Mouse (Mus musculus): ENCODE results near the gene Stat2.

The Stat2 gene

DNA sequence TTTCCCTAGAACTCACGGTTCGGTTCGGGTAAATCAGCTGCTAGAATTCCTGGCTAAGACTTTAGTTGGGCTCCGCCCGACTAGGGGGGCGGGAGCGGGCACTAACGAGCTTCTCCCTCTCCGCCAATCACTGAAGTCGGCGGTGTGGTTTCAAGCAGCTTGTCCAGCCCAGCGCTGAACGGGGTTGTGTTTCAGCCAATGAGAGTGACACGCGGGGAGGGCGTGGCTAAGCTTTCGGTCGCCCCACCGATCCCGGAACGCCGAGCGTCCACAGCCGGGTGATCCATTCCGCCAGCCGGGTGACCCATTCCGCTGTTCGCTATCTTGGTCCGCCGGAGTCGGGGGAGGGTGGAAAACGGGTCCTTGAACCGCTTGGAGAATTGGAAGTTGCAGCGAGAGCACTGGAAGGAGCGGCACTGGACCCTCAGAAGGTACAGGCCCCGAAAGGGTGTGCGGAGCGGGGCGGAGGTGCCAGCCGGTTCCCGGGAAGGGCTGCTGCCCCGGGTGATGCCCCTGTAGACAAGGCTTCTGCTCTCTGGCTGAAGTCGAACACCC is at the start of gene Stat2:
Stat2 (plus strand) TSS at position 273 of the 555 bp plus-strand sequence.
- in situ Hi-C loops (cut with MboI, MseI): no loop called here

GRCm38 (mm10) chr10:128221533-128222286 is 48.6 kb upstream of the Stat2 start:
- in situ Hi-C loops (cut with MboI, MseI): no loop called here

GRCm38 (mm10) chr10:128225064-128225463 is 45.3 kb upstream of the Stat2 start:
- in situ Hi-C loops (cut with MboI, MseI): no loop called here

DNA sequence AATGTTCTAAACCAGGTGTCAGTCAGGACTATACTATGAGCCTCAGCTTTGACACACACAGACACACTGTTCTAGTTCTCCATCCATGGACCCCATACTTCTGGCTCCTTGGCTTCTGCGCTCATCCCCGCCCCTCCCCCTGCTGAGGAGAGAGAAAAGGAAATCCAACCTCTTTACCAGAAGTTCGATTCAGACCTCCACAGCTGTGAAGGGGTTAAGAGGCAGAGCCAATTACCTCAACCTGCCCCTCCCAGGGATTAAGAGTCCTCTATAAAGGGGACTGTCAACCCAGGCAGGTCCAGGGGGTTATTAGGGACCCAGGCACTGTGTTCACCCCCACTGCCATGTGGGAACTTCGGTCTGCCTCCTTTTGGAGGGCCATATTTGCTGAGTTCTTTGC is 44.8 kb upstream of the Stat2 start, which contains the start of gene Mip:
Mip (plus strand) TSS at position 301 of the 400 bp plus-strand sequence.
- in situ Hi-C loops (cut with MboI, MseI): no loop called here

GRCm38 (mm10) chr10:128227592-128227991 is 42.8 kb upstream of the Stat2 start:
- in situ Hi-C loops (cut with MboI, MseI): no loop called here

GRCm38 (mm10) chr10:128228009-128228408 is 42.4 kb upstream of the Stat2 start:
- in situ Hi-C loops (cut with MboI, MseI): no loop called here

GRCm38 (mm10) chr10:128230582-128230981 is 39.8 kb upstream of the Stat2 start:
- in situ Hi-C loops (cut with MboI, MseI): no loop called here

- in situ Hi-C loops (cut with MboI, MseI): no loop called here
Measured at GRCm38 (mm10) chr10:128231146-128231545, 39.2 kb upstream of the Stat2 start.

DNA sequence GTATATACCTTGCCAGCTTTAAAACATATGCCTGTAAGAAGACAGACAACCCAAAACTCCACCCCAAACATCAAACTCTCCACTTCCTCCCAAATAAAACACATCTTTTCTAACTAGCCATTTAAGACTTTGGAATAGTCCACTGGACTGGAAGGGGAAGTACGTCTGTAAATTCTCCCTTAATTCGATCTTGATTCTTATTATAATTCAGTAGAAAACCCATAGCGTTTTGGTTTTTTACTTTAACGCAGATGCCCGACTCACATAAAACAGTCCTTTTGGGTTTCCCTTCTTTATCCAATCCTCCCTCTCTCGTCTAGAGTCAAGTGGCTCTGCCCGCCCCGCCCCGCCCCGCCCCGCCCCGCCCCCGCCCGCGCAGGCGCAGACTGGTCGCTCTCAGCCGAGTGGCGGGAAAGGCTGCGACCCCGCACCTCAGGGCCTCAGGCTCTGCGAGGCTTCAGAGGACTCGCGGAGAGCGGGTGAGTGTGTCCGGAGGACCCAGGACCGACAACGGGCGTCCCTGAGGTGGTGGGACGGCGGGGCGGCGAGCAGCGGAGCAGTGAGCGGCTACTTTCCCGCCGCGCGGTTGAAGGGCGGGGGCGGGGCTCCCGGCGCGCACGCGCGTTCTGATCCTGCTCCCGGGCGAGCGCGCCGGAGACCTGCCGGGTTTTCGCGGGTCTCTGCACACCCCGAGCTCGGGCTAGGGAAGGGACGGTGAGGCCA is 38.5 kb upstream of the Stat2 start, which contains the start of gene Timeless:
Timeless (plus strand) TSS at position 369 of the 723 bp plus-strand sequence.
- in situ Hi-C loops (cut with MboI, MseI): no loop called here

DNA sequence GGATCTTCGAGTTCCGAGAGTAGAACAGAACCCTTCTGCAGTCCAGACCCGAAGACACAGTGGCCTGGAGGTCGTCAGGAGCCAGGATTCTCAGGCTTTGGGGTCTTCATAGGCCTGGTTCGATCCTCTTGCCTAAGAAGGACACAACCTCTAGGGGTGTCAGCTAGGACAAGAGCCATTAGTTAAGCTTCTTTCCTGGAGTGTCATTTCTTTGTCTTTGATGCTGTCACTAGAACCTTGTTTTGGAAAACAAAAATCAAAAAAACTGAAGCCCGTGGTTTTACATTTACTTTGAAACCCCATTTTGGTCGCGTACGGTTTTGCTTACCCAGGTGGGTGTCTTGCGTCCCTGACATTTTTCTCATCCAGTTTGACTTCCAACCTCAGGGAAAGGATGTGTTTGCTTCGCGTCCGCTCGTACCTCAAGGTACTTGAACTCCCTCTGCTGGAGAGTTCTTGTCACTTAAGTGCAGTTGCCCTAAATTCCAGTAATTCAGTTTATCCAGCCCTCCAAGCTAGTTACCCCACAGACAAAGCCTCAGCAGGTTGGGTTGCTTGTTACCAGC is 37.9 kb upstream of the Stat2 start:
- in situ Hi-C loops (cut with MboI, MseI): no loop called here

GRCm38 (mm10) chr10:128236321-128236720 is 34.0 kb upstream of the Stat2 start:
- in situ Hi-C loops (cut with MboI, MseI): no loop called here

- in situ Hi-C loops (cut with MboI, MseI): no loop called here
Measured at GRCm38 (mm10) chr10:128237807-128238480, 32.4 kb upstream of the Stat2 start.

DNA sequence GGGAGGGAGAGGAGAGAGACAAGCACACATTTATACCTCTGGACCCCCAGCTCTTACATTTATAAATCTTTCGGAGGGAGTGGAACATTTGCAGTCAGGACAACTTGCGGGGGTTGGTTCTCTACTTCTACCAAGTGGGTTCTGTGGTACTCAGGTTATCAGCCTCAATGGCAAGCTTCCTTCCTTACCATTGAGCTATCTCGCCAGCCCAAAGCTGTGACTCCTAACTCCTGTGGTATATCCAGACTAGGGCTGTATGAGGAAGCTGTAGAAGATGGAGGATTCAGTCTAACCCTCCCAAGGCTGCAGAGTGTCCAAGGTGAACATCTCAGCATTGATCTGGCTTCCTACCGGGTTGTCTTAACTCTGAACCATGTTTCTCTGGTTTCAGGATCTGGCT is 31.2 kb upstream of the Stat2 start:
- in situ Hi-C loops (cut with MboI, MseI): no loop called here

- in situ Hi-C loops (cut with MboI, MseI): no loop called here
Measured at GRCm38 (mm10) chr10:128240131-128240530, 30.2 kb upstream of the Stat2 start.

DNA sequence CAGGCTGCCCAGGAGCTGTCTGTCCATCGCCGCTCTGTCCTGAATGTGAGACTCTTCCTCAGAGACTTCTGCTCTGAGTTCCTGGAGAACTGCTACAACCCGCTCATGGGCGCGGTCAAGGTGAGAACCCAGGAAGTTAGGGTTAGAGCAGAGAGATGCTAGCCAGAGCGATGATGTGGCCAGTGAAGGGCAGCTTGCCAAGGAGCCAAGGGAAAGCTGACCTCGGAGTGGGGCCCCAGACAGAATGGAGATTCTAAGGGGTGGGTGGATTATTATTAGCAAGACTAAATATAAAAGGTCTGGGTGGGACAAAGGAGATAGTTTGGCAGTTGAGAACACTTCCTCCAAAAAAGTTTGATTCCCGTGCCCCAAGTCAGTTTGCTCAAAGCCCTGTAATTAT is 27.1 kb upstream of the Stat2 start:
- in situ Hi-C loops (cut with MboI, MseI): no loop called here

DNA sequence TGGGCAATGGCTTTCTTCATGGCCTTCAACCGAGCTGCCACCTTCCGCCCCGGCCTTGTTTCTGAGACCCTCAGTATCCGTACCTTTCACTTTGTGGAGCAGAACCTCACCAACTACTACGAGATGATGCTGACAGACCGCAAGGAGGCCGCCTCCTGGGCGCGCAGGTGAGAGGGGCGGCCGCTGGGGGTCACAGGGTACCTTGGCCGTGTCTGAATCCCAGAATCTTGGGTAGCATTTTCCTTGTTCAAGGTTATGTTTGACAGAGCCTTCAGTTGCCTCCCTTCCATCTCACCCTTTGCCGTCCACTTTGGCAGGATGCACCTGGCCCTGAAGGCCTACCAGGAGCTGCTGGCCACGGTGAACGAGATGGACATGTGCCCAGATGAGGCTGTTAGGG is 26.2 kb upstream of the Stat2 start:
- in situ Hi-C loops (cut with MboI, MseI): no loop called here

DNA sequence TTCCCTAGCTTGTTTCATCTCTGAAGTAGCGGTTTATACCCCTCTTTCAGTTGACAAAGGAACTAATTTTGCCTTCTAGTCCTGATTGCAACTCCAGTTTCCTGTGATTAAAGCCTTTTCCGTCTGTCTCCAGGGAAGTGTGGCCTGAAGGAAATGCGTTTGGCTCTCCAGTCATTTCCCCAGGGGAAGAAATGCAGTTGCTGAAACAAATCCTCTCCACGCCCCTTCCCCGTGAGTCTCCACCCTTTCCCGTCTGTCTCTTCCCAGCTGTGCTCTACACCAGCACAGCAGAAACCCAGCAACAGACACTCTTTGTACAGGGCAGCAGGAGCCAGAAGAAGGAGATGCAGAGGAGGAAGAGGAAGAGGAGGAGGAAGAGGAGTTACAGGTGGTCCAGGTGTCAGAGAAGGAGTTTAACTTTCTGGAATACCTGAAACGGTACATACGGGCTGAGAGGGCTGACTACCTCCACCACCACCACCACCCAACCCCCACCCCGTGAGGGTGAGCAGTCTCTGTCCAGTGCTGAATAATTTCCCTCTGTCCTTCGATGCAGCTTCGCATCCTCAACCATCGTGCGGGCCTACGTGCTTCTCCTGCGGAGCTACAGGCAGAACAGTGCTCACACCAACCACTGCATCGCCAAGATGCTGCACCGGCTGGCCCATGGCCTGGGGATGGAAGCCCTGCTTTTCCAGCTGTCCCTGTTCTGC is 23.2 kb upstream of the Stat2 start:
- in situ Hi-C loops (cut with MboI, MseI): no loop called here

GRCm38 (mm10) chr10:128250565-128250964 is 19.8 kb upstream of the Stat2 start:
- in situ Hi-C loops (cut with MboI, MseI): no loop called here

DNA sequence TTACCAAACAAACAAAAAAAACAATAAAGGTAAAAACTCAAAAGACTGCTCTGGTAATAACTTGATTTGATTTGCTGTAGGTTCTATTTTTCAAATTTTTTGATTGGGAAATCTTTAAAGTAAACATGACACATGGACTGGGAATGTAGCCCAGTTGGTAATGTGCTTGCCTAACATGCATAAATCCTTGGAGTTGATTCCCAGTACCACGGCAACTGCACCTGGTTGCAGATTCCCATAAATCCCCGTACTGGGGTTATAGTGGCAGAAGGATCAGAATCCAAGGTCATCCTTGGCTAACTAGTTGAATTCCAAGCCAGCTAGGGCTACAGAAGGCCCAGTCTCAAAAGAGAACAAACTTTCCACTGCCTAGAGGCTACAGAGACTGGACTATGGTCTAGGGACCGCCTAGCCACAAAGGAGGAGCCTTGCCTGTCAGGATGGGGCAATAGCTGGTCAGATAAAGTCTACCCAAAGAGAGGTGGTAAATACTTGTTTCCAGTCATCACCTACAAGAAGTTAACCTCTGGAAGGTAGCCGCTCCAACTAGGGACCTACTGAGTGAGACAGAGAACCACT is 16.6 kb upstream of the Stat2 start, which contains the start of gene Apon:
Apon (plus strand) TSS at position 420 of the 579 bp plus-strand sequence.
- in situ Hi-C loops (cut with MboI, MseI): no loop called here

DNA sequence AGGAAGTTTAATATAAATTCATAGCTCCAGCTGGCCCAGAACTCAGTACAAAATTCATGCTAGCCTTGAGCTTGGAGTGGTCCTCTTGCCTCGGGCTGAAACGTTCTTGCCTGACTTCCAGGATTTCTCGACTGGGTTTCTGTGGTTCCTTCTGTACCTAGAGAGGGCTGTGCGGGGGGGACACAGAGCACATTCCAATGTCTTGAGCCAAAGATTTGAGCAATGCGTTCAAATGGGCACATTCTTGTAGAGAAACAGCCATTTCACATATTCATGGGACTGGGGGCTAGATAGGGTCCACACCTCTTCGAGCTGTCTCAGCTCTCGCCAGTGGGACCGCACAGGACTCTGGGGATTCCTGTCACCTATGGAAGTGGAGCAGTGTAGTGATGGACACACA is 14.4 kb upstream of the Stat2 start:
- in situ Hi-C loops (cut with MboI, MseI): no loop called here

DNA sequence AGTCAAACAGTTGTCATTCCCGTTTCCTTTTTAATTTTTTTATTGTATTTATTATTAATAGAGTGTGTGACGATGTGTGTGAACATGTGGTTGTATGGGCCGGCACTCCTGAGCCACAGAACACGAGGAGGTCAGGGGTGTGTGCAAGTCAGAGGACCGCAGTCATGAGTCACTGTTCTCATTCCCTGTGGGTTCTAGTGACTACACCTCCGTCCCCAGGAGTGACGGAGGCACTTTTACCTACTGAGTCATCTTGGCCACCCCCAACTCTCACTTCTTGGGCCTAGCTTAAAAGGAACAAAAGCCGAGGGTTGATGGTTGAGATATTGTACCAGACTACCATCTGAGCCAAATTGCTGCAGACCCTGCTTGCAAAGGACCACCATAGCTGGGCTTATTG is 14.0 kb upstream of the Stat2 start:
- in situ Hi-C loops (cut with MboI, MseI): no loop called here

Data from T-helper 2 cell (primary cell).